Mouse (Mus musculus) gastrocnemius, postnatal 25 days (tissue): ENCODE results near the gene Ice1. TPM values are rescaled to one million over a fixed set of nuclear protein-coding genes. Genes with fewer than 3 reads are reported as not detected.

Experiments used
- DNase-seq: peaks from one replicate; pipeline ENCODE4 v3.0.0; 2022
- total RNA-seq, 2 experiments: library from RNA; stranded (reverse); gene quantifications; 1 replicate in 1 of 2; 2 replicates in 1 of 2; pipeline ENCODE4 v1.2.3; 2021

Gene Ice1
- total RNA-seq, 2 experiments from 2014 or later, result 16.2 to 16.3 TPM

GRCm38 (mm10) chr13:70639639-70640038, 2.2 kb upstream of the Ice1 start:
- no peak for DNase-seq

- DNase-seq, result peak; percentile 95
These were observed 343 bp upstream of the Ice1 start for GRCm38 (mm10) chr13:70637662-70638291.

- DNase-seq, result no peak
These were observed 728 bp downstream of the Ice1 start for GRCm38 (mm10) chr13:70636706-70637105.

- DNase-seq, result no peak
These were observed 1.8 kb downstream of the Ice1 start for GRCm38 (mm10) chr13:70635591-70635990.

- no peak for DNase-seq
These were observed 11.0 kb downstream of the Ice1 start for GRCm38 (mm10) chr13:70626416-70626815.

- DNase-seq, result no peak
These were observed 11.8 kb downstream of the Ice1 start for GRCm38 (mm10) chr13:70625665-70626064.

GRCm38 (mm10) chr13:70624445-70624844, 13.0 kb downstream of the Ice1 start:
- no peak for DNase-seq

GRCm38 (mm10) chr13:70622461-70623057, 14.9 kb downstream of the Ice1 start:
- DNase-seq, result no peak

- DNase-seq, result no peak
These were observed 15.9 kb downstream of the Ice1 start for GRCm38 (mm10) chr13:70621509-70621908.

- DNase-seq, result no peak
These were observed 24.6 kb downstream of the Ice1 start for GRCm38 (mm10) chr13:70612837-70613236.

- no peak for DNase-seq
These were observed 26.7 kb downstream of the Ice1 start for GRCm38 (mm10) chr13:70610431-70611420.

- no peak for DNase-seq
These were observed 27.8 kb downstream of the Ice1 start for GRCm38 (mm10) chr13:70609632-70610031.

GRCm38 (mm10) chr13:70605366-70605765, 32.1 kb downstream of the Ice1 start:
- no peak for DNase-seq

GRCm38 (mm10) chr13:70604723-70605122, 32.7 kb downstream of the Ice1 start:
- no peak for DNase-seq

GRCm38 (mm10) chr13:70601566-70601965, 35.9 kb downstream of the Ice1 start:
- DNase-seq, result no peak

- DNase-seq, result no peak
These were observed 37.3 kb downstream of the Ice1 start for GRCm38 (mm10) chr13:70599964-70600619.

GRCm38 (mm10) chr13:70598941-70599340, 38.5 kb downstream of the Ice1 start:
- no peak for DNase-seq

GRCm38 (mm10) chr13:70596901-70597300, 40.5 kb downstream of the Ice1 start:
- DNase-seq, result no peak

- peak; percentile 85 for DNase-seq
These were observed 47.1 kb downstream of the Ice1 start for GRCm38 (mm10) chr13:70590248-70590762.

- no peak for DNase-seq
These were observed 50.5 kb downstream of the Ice1 start for GRCm38 (mm10) chr13:70586969-70587368.

GRCm38 (mm10) chr13:70582517-70582916, 54.9 kb downstream of the Ice1 start:
- no peak for DNase-seq

GRCm38 (mm10) chr13:70581509-70581908, 55.9 kb downstream of the Ice1 start:
- DNase-seq, result no peak
